Mouse (Mus musculus) neural tube, embryonic 11.5 days (tissue): ENCODE measurements around the gene Gm20388. TPM values are rescaled to one million over a fixed set of nuclear protein-coding genes. Genes with fewer than 3 reads are reported as not detected.
A peak's percentile ranks its signal among the peaks of the same experiment; 100 is the strongest.

ENCODE experiments used
- ATAC-seq: fragments of 200-750 bp; cut with Nextera tagmentation; 2 replicates; pipeline ENCODE4 v1.8.0; 2017; ENCODE audit warnings: moderate number of reproducible peaks, mild to moderate bottlenecking, moderate TSS enrichment, moderate library complexity; ENCODE audit not compliant: insufficient read depth, low FRiP score, low TSS enrichment
- DNase-seq: peaks from one replicate; pipeline ENCODE4 v3.0.0-alpha.2; 2015; ENCODE audit warnings: low spot score
- H3K27ac ChIP-seq: fragments of 300-500 bp; sonication (generic); 2 replicates; pipeline ENCODE4 v1.5.1; 2014; ENCODE audit warnings: low read depth, mild to moderate bottlenecking, low read length
- H3K27me3 ChIP-seq: fragments of 300-500 bp; sonication (generic); 2 replicates; pipeline ENCODE4 v1.6.1; 2014; ENCODE audit warnings: mild to moderate bottlenecking, low read length, mixed read lengths; ENCODE audit not compliant: control insufficient read depth, insufficient read depth
- H3K36me3 ChIP-seq: fragments of 300-500 bp; sonication (generic); 2 replicates; pipeline ENCODE4 v1.6.1; 2014; ENCODE audit warnings: mild to moderate bottlenecking, low read length, moderate library complexity, mixed read lengths; ENCODE audit not compliant: control insufficient read depth, insufficient read depth
- H3K4me1 ChIP-seq: fragments of 300-500 bp; sonication (generic); 2 replicates; pipeline ENCODE4 v1.6.1; 2014; ENCODE audit warnings: low read length, mixed read lengths; ENCODE audit not compliant: control insufficient read depth, insufficient read depth
- H3K4me2 ChIP-seq: fragments of 300-500 bp; sonication (generic); 2 replicates; pipeline ENCODE4 v1.6.1; 2014; ENCODE audit warnings: low read depth, mild to moderate bottlenecking, moderate library complexity
- H3K4me3 ChIP-seq: fragments of 300-500 bp; sonication (generic); 2 replicates; pipeline ENCODE4 v1.5.1; 2014; ENCODE audit warnings: low read depth, low read length
- H3K9ac ChIP-seq: fragments of 300-500 bp; sonication (generic); 2 replicates; pipeline ENCODE4 v1.6.1; 2014; ENCODE audit warnings: mild to moderate bottlenecking, low read length
- H3K9me3 ChIP-seq: fragments of 300-500 bp; sonication (generic); 2 replicates; pipeline ENCODE4 v1.6.1; 2016; ENCODE audit warnings: low read length; ENCODE audit not compliant: control insufficient read depth
- WGBS: fragments of 180-500 bp; shearing (Covaris S2); extraction: QIAGEN DNeasy Blood & Tissue Kit; methylation state at CpG from one replicate; pipeline ENCODE4 v1.1.7; 2014; 5-methylcytosine and 5-hydroxymethylcytosine counted together
- polyA plus RNA-seq: library from polyadenylated mRNA; unstranded; fragments of >200 nt; fragmentation: Nextera tagmentation; extraction: Ambion mirVana; gene quantifications from 2 replicates; pipeline ENCODE4 v1.2.1, GENCODE M21; 2014

Gene Gm20388
- polyA plus RNA-seq, 1 experiment from 2014 or later: not detected

- H3K4me2 ChIP-seq: no peak overlapping the region
- no peaks in the 10 kb centered on the region for H3K4me1 ChIP-seq
- WGBS: 75% methylated on average over 5 of the region's 5 CpGs
- H3K4me3 ChIP-seq: no peak overlapping the region
- no peak overlapping the region for H3K27ac ChIP-seq
- no peak for ATAC-seq
- no peak overlapping the region for H3K9ac ChIP-seq
- H3K27me3 ChIP-seq: no peaks in the 10 kb centered on the region
- DNase-seq: no peak
- H3K36me3 ChIP-seq: peaks cover 34% of the 10 kb centered on the region
- no peaks in the 10 kb centered on the region for H3K9me3 ChIP-seq
Observed at GRCm38 (mm10) chr8:124033400-124033799, 4122.8 kb downstream of the Gm20388 start.

GRCm38 (mm10) chr8:124038121-124038520, 4127.5 kb downstream of the Gm20388 start:
- 97% methylated on average over 7 of the region's 7 CpGs for WGBS
- Histone ChIP-seq H3K27me3 (no peaks in the 10 kb centered on the region), H3K9ac (no peak overlapping the region), H3K4me1 (no peaks in the 10 kb centered on the region), H3K4me2 (no peak overlapping the region), H3K4me3 (no peak overlapping the region), H3K9me3 (no peaks in the 10 kb centered on the region), H3K27ac (no peak overlapping the region), H3K36me3 (peaks cover 16% of the 10 kb centered on the region)
- ATAC-seq (no peak), DNase-seq (no peak)

GRCm38 (mm10) chr8:124039351-124039750, 4128.7 kb downstream of the Gm20388 start:
- H3K27ac ChIP-seq: no peak overlapping the region
- 94% methylated on average over 4 of the region's 4 CpGs for WGBS
- no peak overlapping the region for H3K4me3 ChIP-seq
- H3K4me1 ChIP-seq: no peaks in the 10 kb centered on the region
- no peaks in the 10 kb centered on the region for H3K27me3 ChIP-seq
- no peak overlapping the region for H3K4me2 ChIP-seq
- peaks cover 16% of the 10 kb centered on the region for H3K36me3 ChIP-seq
- ATAC-seq: no peak
- no peaks in the 10 kb centered on the region for H3K9me3 ChIP-seq
- H3K9ac ChIP-seq: no peak overlapping the region
- DNase-seq: no peak

GRCm38 (mm10) chr8:124042201-124042600, 4131.6 kb downstream of the Gm20388 start:
- no peaks in the 10 kb centered on the region for H3K4me1 ChIP-seq
- H3K27me3 ChIP-seq: no peaks in the 10 kb centered on the region
- ATAC-seq: no peak
- peaks cover 13% of the 10 kb centered on the region for H3K36me3 ChIP-seq
- 90% methylated on average over 1 of the region's 1 CpGs for WGBS
- no peaks in the 10 kb centered on the region for H3K9me3 ChIP-seq
- no peak overlapping the region for H3K9ac ChIP-seq
- no peak overlapping the region for H3K4me3 ChIP-seq
- DNase-seq: no peak
- no peak overlapping the region for H3K4me2 ChIP-seq
- no peak overlapping the region for H3K27ac ChIP-seq

- ATAC-seq (no peak), DNase-seq (no peak)
- 91% methylated on average over 5 of the region's 5 CpGs for WGBS
- no peaks in the 10 kb centered on the region for H3K9me3 ChIP-seq
- H3K4me2 ChIP-seq: no peak overlapping the region
- H3K36me3 ChIP-seq: peaks cover 5% of the 10 kb centered on the region
- H3K9ac ChIP-seq: no peak overlapping the region
- no peaks in the 10 kb centered on the region for H3K4me1 ChIP-seq
- no peak overlapping the region for H3K27ac ChIP-seq
- H3K4me3 ChIP-seq: no peak overlapping the region
- no peaks in the 10 kb centered on the region for H3K27me3 ChIP-seq
Observed at GRCm38 (mm10) chr8:124044421-124044820, 4133.8 kb downstream of the Gm20388 start.

DNA sequence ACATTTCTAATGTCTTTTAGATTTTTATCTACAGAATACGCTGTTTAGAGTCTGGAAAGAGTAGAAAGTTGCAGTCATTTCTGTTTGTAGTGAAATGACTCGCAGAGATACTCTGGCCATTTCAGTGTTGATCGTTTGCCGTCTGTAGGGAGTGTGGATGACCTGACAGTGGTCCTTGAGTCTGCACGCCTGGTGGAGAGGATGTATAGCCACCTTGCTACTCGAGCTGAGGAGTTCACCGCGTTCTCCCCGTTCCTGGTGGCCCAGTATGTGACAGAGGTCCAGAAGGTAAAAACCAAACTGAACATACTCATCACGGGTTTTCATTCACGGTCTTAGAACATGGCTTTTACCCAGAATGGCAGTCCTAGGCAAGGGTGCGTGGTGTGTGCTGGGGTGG, 4134.3 kb downstream of the Gm20388 start:
- H3K27ac ChIP-seq: no peak overlapping the region
- peaks cover 5% of the 10 kb centered on the region for H3K36me3 ChIP-seq
- WGBS: 93% methylated on average over 12 of the region's 12 CpGs
- no peak for ATAC-seq
- H3K9ac ChIP-seq: no peak overlapping the region
- H3K27me3 ChIP-seq: no peaks in the 10 kb centered on the region
- DNase-seq: no peak
- no peak overlapping the region for H3K4me2 ChIP-seq
- no peak overlapping the region for H3K4me3 ChIP-seq
- no peaks in the 10 kb centered on the region for H3K4me1 ChIP-seq
- H3K9me3 ChIP-seq: no peaks in the 10 kb centered on the region

DNA sequence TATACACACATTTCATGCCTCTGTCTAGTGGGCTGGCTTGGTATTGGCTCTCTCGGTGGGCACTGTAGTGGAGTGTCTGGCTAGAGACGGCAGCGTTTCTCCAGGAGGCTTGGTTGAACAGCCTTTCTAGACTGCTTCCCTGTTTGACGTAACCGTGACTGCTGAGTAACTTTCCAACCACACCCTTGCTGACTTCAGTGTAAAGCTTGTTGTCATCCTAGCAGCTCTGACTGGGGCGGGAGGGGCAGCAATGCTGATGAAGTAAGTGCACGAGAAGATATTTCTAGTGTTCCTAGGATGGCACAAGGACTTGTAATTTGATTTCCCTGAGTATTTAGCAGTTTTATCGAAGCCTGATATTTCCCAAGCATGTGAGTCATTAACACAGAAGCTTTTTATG, 4135.2 kb downstream of the Gm20388 start:
- Histone ChIP-seq H3K9ac (no peak overlapping the region), H3K36me3 (peaks cover 5% of the 10 kb centered on the region), H3K4me2 (no peak overlapping the region), H3K27me3 (no peaks in the 10 kb centered on the region), H3K4me1 (no peaks in the 10 kb centered on the region), H3K4me3 (no peak overlapping the region), H3K27ac (no peak overlapping the region), H3K9me3 (no peaks in the 10 kb centered on the region)
- ATAC-seq: no peak
- 89% methylated on average over 8 of the region's 8 CpGs for WGBS
- DNase-seq: no peak

- no peaks in the 10 kb centered on the region for H3K27me3 ChIP-seq
- H3K27ac ChIP-seq: no peak overlapping the region
- no peak overlapping the region for H3K9ac ChIP-seq
- H3K4me1 ChIP-seq: no peaks in the 10 kb centered on the region
- H3K9me3 ChIP-seq: no peaks in the 10 kb centered on the region
- WGBS: 18% methylated on average over 3 of the region's 3 CpGs
- no peak overlapping the region for H3K4me3 ChIP-seq
- H3K36me3 ChIP-seq: peaks cover 3% of the 10 kb centered on the region; the same call in 1 of the 2 replicates
- DNase-seq (peak; percentile 72), ATAC-seq (no peak)
- H3K4me2 ChIP-seq: no peak overlapping the region
Observed at GRCm38 (mm10) chr8:124052110-124052509, 4141.5 kb downstream of the Gm20388 start.

- Histone ChIP-seq H3K9ac (no peak overlapping the region), H3K27ac (no peak overlapping the region), H3K4me3 (no peak overlapping the region), H3K9me3 (no peaks in the 10 kb centered on the region), H3K4me1 (no peaks in the 10 kb centered on the region), H3K36me3 (0 out of 2 replicates have a peak, but pooled peaks cover 3% of the 10 kb centered on the region), H3K27me3 (no peaks in the 10 kb centered on the region), H3K4me2 (no peak overlapping the region)
- WGBS: 64% methylated on average over 4 of the region's 4 CpGs
- no peak for ATAC-seq
- DNase-seq: no peak
Observed at GRCm38 (mm10) chr8:124052568-124052967, 4141.9 kb downstream of the Gm20388 start.
